Mouse (Mus musculus) kidney, adult 11 months (tissue): ENCODE measurements around the gene Vsnl1.

Experiments used
- DNase-seq: peaks from one replicate; pipeline ENCODE4 v3.0.0; 2022

Vsnl1 gene

GRCm38 (mm10) chr12:11370056-11370455 is 66.4 kb downstream of the Vsnl1 start:
- DNase-seq = no peak

GRCm38 (mm10) chr12:11367099-11367765 is 69.2 kb downstream of the Vsnl1 start:
- no peak for DNase-seq

- no peak for DNase-seq
Observed at GRCm38 (mm10) chr12:11364870-11365269, 71.5 kb downstream of the Vsnl1 start.

- DNase-seq = no peak
Observed at GRCm38 (mm10) chr12:11362435-11362834, 74.0 kb downstream of the Vsnl1 start.

- peak; percentile 60 for DNase-seq
Observed at GRCm38 (mm10) chr12:11350895-11351294, 85.5 kb downstream of the Vsnl1 start.

GRCm38 (mm10) chr12:11349870-11350269 is 86.5 kb downstream of the Vsnl1 start:
- DNase-seq = no peak

- DNase-seq = no peak
Observed at GRCm38 (mm10) chr12:11348423-11348822, 88.0 kb downstream of the Vsnl1 start.

- no peak for DNase-seq
Observed at GRCm38 (mm10) chr12:11345963-11346362, 90.5 kb downstream of the Vsnl1 start.

GRCm38 (mm10) chr12:11342020-11342600 is 94.3 kb downstream of the Vsnl1 start:
- DNase-seq = no peak

GRCm38 (mm10) chr12:11338251-11338650 is 98.2 kb downstream of the Vsnl1 start:
- DNase-seq = no peak

GRCm38 (mm10) chr12:11336845-11337244 is 99.6 kb downstream of the Vsnl1 start:
- DNase-seq = peak; percentile 22

- DNase-seq = no peak
Observed at GRCm38 (mm10) chr12:11326483-11326882, 109.9 kb downstream of the Vsnl1 start.

GRCm38 (mm10) chr12:11324480-11324879 is 111.9 kb downstream of the Vsnl1 start:
- no peak for DNase-seq

GRCm38 (mm10) chr12:11317671-11318070 is 118.7 kb downstream of the Vsnl1 start:
- peak; percentile 35 for DNase-seq

GRCm38 (mm10) chr12:11313840-11314239 is 122.6 kb downstream of the Vsnl1 start:
- DNase-seq = no peak

GRCm38 (mm10) chr12:11311106-11311505 is 125.3 kb downstream of the Vsnl1 start:
- no peak for DNase-seq

- peak; percentile 37 for DNase-seq
Observed at GRCm38 (mm10) chr12:11306753-11307645, 129.4 kb downstream of the Vsnl1 start.

GRCm38 (mm10) chr12:11300858-11301257 is 135.6 kb downstream of the Vsnl1 start:
- no peak for DNase-seq

GRCm38 (mm10) chr12:11286382-11286781 is 150.0 kb downstream of the Vsnl1 start:
- DNase-seq = no peak

- DNase-seq = no peak
Observed at GRCm38 (mm10) chr12:11281584-11281983, 154.8 kb downstream of the Vsnl1 start.

GRCm38 (mm10) chr12:11279886-11280285 is 156.5 kb downstream of the Vsnl1 start:
- DNase-seq = no peak

GRCm38 (mm10) chr12:11277207-11277606 is 159.2 kb downstream of the Vsnl1 start:
- no peak for DNase-seq

GRCm38 (mm10) chr12:11276632-11277031 is 159.8 kb downstream of the Vsnl1 start:
- DNase-seq = no peak
